ENCODE assay signal across 1 mouse cellular context in the genomic region with DNA sequence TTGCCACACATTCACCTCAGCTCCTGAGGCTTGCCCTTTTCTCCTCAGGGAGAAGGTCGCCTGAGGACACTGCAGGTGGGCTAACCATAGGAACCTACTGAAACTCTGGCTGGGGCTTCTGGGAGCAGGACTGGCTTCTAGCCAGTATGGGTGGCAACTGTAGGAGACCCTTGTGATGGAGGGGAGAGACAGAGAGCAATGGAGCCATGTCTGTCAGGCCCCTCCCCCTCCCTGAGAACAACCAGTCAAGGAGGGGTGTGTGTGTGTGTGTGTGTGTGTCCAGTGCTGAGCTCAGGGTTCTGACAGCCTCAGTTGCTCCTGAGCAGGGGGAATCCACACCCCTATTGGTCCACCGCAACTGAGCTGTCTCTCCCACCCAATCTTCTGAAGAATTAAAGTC.
TF ChIP-seq lines count a peak whose summit lies in the region.

No protein-coding gene starts in this region.

TF ChIP-seq in CH12.LX, 34 proteins besides CTCF, POLR2A, EP300 and RAD21 (continued from another document):
- TF ChIP-seq POLR2AphosphoS2 (IDR thresholded peaks at IDR 0.05; ENCODE audit: low read depth, low read length), result no peak
- TF ChIP-seq NELFE (IDR thresholded peaks at IDR 0.05; ENCODE audit: low read depth, low read length), result no peak
- no peak for TF ChIP-seq CHD1 (IDR thresholded peaks at IDR 0.05; ENCODE audit: low read depth, low read length)
- TF ChIP-seq CHD2 (IDR thresholded peaks at IDR 0.05; ENCODE audit: low read length), result no peak
- no peak for TF ChIP-seq USF1 (IDR thresholded peaks at IDR 0.05; ENCODE audit: low read depth, low read length)
- TF ChIP-seq MYC (IDR thresholded peaks at IDR 0.05; ENCODE audit: low read depth, low read length), result no peak
- TF ChIP-seq TCF12 (IDR thresholded peaks at IDR 0.05; ENCODE audit: low read depth, low read length), result no peak
- TF ChIP-seq KAT2A (IDR thresholded peaks at IDR 0.05; ENCODE audit: insufficient replicate concordance, low read length), result no peak
- no peak for TF ChIP-seq ZC3H11A (IDR thresholded peaks at IDR 0.05; ENCODE audit: low read depth, low read length)
- TF ChIP-seq E2F4 (IDR thresholded peaks at IDR 0.05; ENCODE audit: insufficient replicate concordance, low read depth, low read length), result no peak
- TF ChIP-seq NRF1 (IDR thresholded peaks at IDR 0.05; ENCODE audit: low read depth, low read length), result no peak
- no peak for TF ChIP-seq JUN (IDR thresholded peaks at IDR 0.05; ENCODE audit: insufficient read depth, low read depth, low read length)
- TF ChIP-seq GABPA (IDR thresholded peaks at IDR 0.05; ENCODE audit: insufficient replicate concordance, low read depth, low read length), result no peak
